Mouse (Mus musculus): ENCODE data around the gene C1qtnf12.

The C1qtnf12 gene

DNA sequence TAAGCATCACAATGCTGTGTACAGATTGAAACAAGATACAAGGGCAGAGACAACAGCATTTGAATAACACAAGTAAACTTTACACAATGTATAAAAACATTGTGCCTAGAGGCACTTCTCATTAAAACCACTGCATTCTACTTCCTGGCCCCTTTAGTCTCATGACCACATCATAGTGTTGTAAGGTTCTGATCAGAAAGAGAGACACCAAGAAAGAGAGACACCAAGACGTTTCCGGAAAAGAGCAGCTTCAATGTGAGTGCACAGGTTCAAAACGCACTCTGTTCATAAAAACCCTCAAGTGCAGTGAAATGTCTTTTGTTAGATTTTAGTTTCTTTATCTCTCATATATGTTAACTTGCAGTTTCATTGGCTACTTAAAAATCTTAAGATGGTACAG is 42.0 kb downstream of the C1qtnf12 start:
- DNase-seq: no peak

DNA sequence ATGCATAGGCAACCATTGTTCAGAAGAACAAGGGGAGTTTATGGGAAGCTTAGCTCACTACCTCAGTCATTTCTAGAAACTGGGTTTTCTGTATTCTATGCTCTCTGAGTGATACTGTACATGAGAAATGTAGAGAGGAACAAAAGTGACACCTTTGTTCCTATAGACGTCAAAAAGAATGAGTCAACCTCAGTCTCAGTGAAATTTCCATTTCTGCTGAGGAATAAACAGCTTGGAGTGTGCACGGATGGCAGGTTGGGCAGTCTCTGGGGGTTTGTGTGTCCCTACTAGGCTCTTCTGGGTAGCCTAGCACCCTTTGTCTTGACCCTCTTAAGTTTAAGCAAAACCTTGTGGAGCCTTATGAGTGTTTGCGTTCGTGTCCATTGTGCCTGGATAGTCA is 46.3 kb downstream of the C1qtnf12 start:
- no peak for DNase-seq

DNA sequence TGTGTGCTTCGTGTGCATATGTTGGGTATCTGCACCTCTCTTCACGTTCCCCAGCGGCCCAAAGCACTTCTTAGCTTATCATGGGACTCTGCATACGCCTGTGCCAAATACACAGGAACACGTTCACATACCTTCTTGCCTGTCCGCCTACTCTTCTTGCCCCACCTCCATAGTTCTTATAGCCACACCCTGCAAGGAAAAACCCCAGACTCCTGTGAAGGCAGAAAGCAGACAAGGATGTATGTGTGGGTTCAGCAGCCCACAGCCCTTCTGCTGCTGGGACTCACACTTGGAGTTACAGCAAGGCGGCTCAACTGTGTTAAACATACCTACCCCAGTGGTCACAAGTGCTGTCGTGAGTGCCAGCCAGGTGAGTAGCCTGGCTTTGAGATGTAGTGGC is 51.5 kb downstream of the C1qtnf12 start, which contains the start of gene Tnfrsf4:
Gene Tnfrsf4, plus strand, starts transcription at position 207 of the 400 bp plus-strand sequence.
- no peak for DNase-seq

DNA sequence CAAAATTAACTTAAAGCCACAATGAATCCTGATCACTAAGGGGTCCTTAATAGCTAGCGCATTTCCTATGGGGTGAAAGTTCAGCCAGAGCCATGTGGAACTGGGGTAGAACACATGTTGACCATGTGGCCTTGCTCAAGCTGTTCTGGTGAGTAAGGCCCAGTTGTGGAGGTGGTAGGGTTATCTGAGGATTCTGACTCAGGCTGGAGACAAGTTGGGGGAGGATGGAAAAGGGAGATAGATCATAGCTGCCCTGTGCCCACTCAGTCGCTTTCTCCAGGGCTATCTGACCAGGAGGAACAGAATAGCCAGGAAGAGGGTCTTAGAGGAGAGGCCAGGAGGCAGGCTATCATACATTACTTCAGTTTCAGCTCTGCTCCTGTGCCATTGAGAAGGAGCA is 52.3 kb downstream of the C1qtnf12 start:
- no peak for DNase-seq

All from thymus, postnatal 36 days (tissue).